Mouse (Mus musculus) small intestine, adult 2 months (tissue): ENCODE data around the gene Mthfr. TPM values are rescaled to one million over a fixed set of nuclear protein-coding genes. Genes with fewer than 3 reads are reported as not detected.

Experiments used
- H3K27ac ChIP-seq: fragments of 200-500 bp; 2 replicates; pipeline ENCODE4 v1.5.1; 2012; ENCODE audit warnings: low read depth, low read length, control low read depth, inconsistent platforms; ENCODE audit not compliant: insufficient read depth
- H3K27me3 ChIP-seq: fragments of 200-500 bp; 2 replicates; pipeline ENCODE4 v1.6.1; 2012; ENCODE audit warnings: mild to moderate bottlenecking, moderate library complexity, low read length, inconsistent platforms; ENCODE audit not compliant: control insufficient read depth, insufficient read depth
- H3K36me3 ChIP-seq: fragments of 200-500 bp; 2 replicates; pipeline ENCODE4 v1.6.1; 2012; ENCODE audit warnings: mild to moderate bottlenecking, low read length, control low read depth, inconsistent platforms; ENCODE audit not compliant: control insufficient read depth, insufficient read depth
- H3K4me1 ChIP-seq: fragments of 200-500 bp; 2 replicates; pipeline ENCODE4 v1.6.1; 2012; ENCODE audit warnings: low read length, inconsistent platforms, mixed read lengths; ENCODE audit not compliant: control insufficient read depth, insufficient read depth, insufficient read length
- H3K4me3 ChIP-seq: fragments of 200-500 bp; 2 replicates; pipeline ENCODE4 v1.5.1; 2012; ENCODE audit warnings: low read depth, mild to moderate bottlenecking, control low read depth, inconsistent platforms, low read length, moderate library complexity
- CTCF ChIP-seq: fragments of 200-500 bp; IDR thresholded peaks from 2 replicates; pipeline ENCODE4 v1.5.1; 2012; ENCODE audit warnings: low read depth, mild to moderate bottlenecking, control low read depth, inconsistent platforms, low read length, moderate library complexity, mixed read lengths; ENCODE audit not compliant: insufficient replicate concordance, insufficient read length; ENCODE audit errors: extremely low read depth
- POLR2A ChIP-seq: fragments of 200-500 bp; IDR thresholded peaks from 2 replicates; pipeline ENCODE4 v1.6.1; 2012; ENCODE audit warnings: low read depth, mild to moderate bottlenecking, control low read depth, inconsistent platforms, low read length, moderate library complexity
- WGBS: fragments of 180-500 bp; shearing (Covaris S2); methylation state at CpG from one replicate; pipeline ENCODE4 v1.1.7; 2018; 5-methylcytosine and 5-hydroxymethylcytosine counted together
- polyA plus RNA-seq: library from polyadenylated mRNA; depleted of rRNA; stranded (reverse); fragments of >200 nt; gene quantifications from 2 replicates; pipeline ENCODE4 v1.2.3, GENCODE M21; 2012

Mthfr gene
- polyA plus RNA-seq, 1 experiment, result 8.8 TPM

- WGBS, result 81% methylated on average over 3 of the region's 3 CpGs
- Histone ChIP-seq H3K36me3 (peaks cover 6% of the 10 kb centered on the region), H3K27me3 (no peaks in the 10 kb centered on the region), H3K4me3 (no peak overlapping the region), H3K27ac (no peak overlapping the region), H3K4me1 (peaks cover 14% of the 10 kb centered on the region)
- TF ChIP-seq POLR2A, result no peak
- TF ChIP-seq CTCF, result no peak
Observed at GRCm38 (mm10) chr4:148085907-148086305, 47.0 kb downstream of the Mthfr start.

DNA sequence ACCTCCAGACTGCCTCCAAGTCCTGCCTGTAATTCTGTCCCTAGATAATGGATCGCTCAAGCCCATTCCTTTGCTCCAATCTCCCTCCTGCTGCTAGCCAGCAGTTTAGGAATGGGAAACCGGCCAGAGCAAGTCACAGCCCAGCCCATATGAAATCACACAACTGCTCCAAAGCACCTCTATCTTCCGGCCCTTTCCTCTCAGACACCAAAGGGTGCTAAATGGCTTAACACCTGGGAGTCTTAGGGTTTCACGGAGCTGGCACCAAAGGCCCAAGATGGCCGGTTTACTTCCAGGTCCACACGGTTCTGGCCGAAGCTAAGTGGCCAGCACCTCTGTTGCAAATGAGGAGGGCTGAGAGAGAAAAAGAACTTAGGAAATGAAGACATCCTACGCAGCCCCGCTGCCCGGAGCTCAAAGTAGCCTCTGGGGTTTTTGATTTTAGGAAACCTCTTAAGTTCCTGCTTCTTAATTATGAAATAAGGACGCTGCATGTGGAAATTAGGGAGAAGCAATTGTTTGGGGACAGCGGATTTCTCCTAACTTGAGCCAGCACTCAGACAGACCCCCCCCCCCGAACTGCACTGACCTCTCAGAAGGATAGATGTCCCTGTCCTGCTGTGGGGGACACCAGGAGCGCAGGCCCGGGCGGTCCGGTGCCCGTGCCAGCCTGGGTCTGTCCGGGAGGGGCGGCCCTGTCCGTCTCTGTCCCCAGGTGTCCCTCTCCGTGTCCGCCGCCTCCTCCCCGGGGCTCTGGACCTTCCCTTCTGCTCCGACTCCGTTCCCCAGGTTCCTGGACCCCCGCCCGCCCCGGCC is 48.4 kb downstream of the Mthfr start:
- H3K27me3 ChIP-seq, result no peaks in the 10 kb centered on the region
- H3K27ac ChIP-seq, result 0 out of 2 replicates have a peak overlapping the region, but pooled peaks have one; percentile 5
- H3K4me1 ChIP-seq, result peaks cover 14% of the 10 kb centered on the region
- H3K4me3 ChIP-seq, result peak overlapping the region; percentile 74
- WGBS, result 3% methylated on average over 30 of the region's 30 CpGs
- TF ChIP-seq POLR2A (no peak), CTCF (no peak)
- no peaks in the 10 kb centered on the region for H3K36me3 ChIP-seq

- 8% methylated on average over 34 of the region's 34 CpGs for WGBS
- H3K4me3 ChIP-seq, result peak within 1 kb of the TSS; percentile 74
- H3K27me3 ChIP-seq, result no peaks in the 10 kb centered on the region
- H3K36me3 ChIP-seq, result no peaks in the 10 kb centered on the region
- peaks cover 14% of the 10 kb centered on the region for H3K4me1 ChIP-seq
- 0 out of 2 replicates have a peak within 1 kb of the TSS, but pooled peaks have one; percentile 5 for H3K27ac ChIP-seq
- TF ChIP-seq POLR2A (no peak), CTCF (no peak)
Observed at GRCm38 (mm10) chr4:148087907-148088527, 49.1 kb downstream of the Mthfr start, which contains the start of gene Agtrap. Agtrap (minus strand) TSS chr4:148088031.

GRCm38 (mm10) chr4:148089166-148089565 is 50.3 kb downstream of the Mthfr start:
- no peak overlapping the region for H3K4me3 ChIP-seq
- WGBS, result 89% methylated on average over 4 of the region's 4 CpGs
- H3K4me1 ChIP-seq, result peaks cover 8% of the 10 kb centered on the region

DNA sequence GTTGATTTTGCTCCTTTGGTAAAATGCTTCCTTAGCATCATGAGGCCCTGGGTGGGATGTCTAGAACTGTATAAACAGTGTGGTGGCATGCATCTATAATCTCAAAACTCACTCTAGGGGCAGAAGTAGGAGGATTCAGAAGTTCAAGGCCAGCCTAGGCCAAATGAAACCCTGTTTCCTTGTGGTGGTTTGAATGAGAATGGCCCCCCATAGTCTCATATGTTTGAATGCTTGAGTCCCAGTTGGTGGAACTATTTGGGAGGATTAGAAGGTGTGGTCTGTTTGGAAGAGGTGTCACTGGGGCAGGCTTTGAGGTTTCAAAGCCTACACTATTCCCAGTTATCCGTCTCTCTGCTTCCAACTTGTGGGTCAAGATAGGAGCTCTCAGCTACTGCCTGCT is 52.3 kb downstream of the Mthfr start:
- Histone ChIP-seq H3K4me1 (peaks cover 2% of the 10 kb centered on the region), H3K27me3 (no peaks in the 10 kb centered on the region), H3K27ac (no peak overlapping the region), H3K36me3 (no peaks in the 10 kb centered on the region), H3K4me3 (no peak overlapping the region)
- WGBS, result 96% methylated on average over 1 of the region's 1 CpGs
- no peak for TF ChIP-seq CTCF
- TF ChIP-seq POLR2A, result no peak

More at GRCm38 (mm10) chr4:148089166-148089565, 50.3 kb downstream of the Mthfr start:
- Histone ChIP-seq H3K36me3 (no peaks in the 10 kb centered on the region), H3K27me3 (no peaks in the 10 kb centered on the region), H3K27ac (no peak overlapping the region)
- TF ChIP-seq CTCF (no peak), POLR2A (no peak)

GRCm38 (mm10) chr4:148092551-148093271 is 53.8 kb downstream of the Mthfr start:
- H3K36me3 ChIP-seq, result no peaks in the 10 kb centered on the region
- WGBS, result 75% methylated on average over 11 of the region's 11 CpGs
- H3K27ac ChIP-seq, result no peak overlapping the region
- TF ChIP-seq POLR2A (no peak), CTCF (no peak)
- no peak overlapping the region for H3K4me3 ChIP-seq
- H3K27me3 ChIP-seq, result no peaks in the 10 kb centered on the region
- H3K4me1 ChIP-seq, result peaks cover 2% of the 10 kb centered on the region

DNA sequence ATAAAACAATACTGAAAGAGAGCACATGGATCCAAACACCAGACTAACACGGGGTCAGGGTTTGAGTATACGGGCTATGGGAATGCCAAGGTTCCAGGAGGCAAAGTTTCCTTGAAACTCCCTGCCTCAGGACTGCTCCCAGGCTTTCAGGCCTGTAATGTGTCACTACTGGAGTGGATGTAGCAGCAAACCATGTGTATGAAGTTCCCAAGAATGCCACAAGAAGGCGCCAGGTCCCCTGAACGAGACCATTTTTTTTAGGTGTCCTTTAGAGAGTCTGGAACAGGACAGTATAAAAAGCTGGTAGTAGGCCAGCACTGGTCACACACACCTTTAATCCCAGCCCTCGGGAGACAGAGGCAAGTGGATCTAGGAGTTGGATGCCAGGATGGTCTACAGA is 55.3 kb downstream of the Mthfr start:
- no peak overlapping the region for H3K27ac ChIP-seq
- 82% methylated on average over 5 of the region's 5 CpGs for WGBS

More for the DNA sequence above, 55.3 kb downstream of the Mthfr start:
- Histone ChIP-seq H3K4me1 (no peaks in the 10 kb centered on the region), H3K36me3 (no peaks in the 10 kb centered on the region), H3K27me3 (no peaks in the 10 kb centered on the region), H3K4me3 (no peak overlapping the region)
- no peak for TF ChIP-seq CTCF
- TF ChIP-seq POLR2A, result no peak
